Mouse (Mus musculus): ENCODE results near the gene Id3.

The Id3 gene

GRCm38 (mm10) chr4:136177612-136178474, 34.5 kb downstream of the Id3 start:
- peak; percentile 94 for DNase-seq (ENCODE audit: low spot score)

GRCm38 (mm10) chr4:136178475-136178921, 35.2 kb downstream of the Id3 start:
- DNase-seq (ENCODE audit: low spot score): no peak

- DNase-seq (ENCODE audit: low spot score): no peak
These were observed 36.2 kb downstream of the Id3 start for GRCm38 (mm10) chr4:136179456-136179855.

- peak; percentile 86 for DNase-seq (ENCODE audit: low spot score)
These were observed 36.7 kb downstream of the Id3 start for GRCm38 (mm10) chr4:136179998-136180397.

- DNase-seq (ENCODE audit: low spot score): peak; percentile 71
These were observed 37.4 kb downstream of the Id3 start for GRCm38 (mm10) chr4:136180408-136181330.

- DNase-seq (ENCODE audit: low spot score): no peak
These were observed 38.1 kb downstream of the Id3 start for GRCm38 (mm10) chr4:136181367-136181766.

- no peak for DNase-seq (ENCODE audit: low spot score)
These were observed 42.1 kb downstream of the Id3 start for GRCm38 (mm10) chr4:136185375-136185774.

- DNase-seq (ENCODE audit: low spot score): no peak
These were observed 43.0 kb downstream of the Id3 start for GRCm38 (mm10) chr4:136186315-136186714.

- DNase-seq (ENCODE audit: low spot score): no peak
These were observed 43.6 kb downstream of the Id3 start for GRCm38 (mm10) chr4:136186739-136187472.

GRCm38 (mm10) chr4:136188973-136189737, 45.9 kb downstream of the Id3 start:
- DNase-seq (ENCODE audit: low spot score): no peak

- peak; percentile 87 for DNase-seq (ENCODE audit: low spot score)
These were observed 46.6 kb downstream of the Id3 start for GRCm38 (mm10) chr4:136189912-136190311.

- no peak for DNase-seq (ENCODE audit: low spot score)
These were observed 50.3 kb downstream of the Id3 start for GRCm38 (mm10) chr4:136193571-136193970.

GRCm38 (mm10) chr4:136195029-136195428, 51.7 kb downstream of the Id3 start:
- no peak for DNase-seq (ENCODE audit: low spot score)

Data from c-Kit-positive CD71-positive TER-119-positive erythroid progenitor cells, embryonic 14.5 days (primary cell).